ENCODE assay signal across 15 mouse cellular contexts in the genomic region with DNA sequence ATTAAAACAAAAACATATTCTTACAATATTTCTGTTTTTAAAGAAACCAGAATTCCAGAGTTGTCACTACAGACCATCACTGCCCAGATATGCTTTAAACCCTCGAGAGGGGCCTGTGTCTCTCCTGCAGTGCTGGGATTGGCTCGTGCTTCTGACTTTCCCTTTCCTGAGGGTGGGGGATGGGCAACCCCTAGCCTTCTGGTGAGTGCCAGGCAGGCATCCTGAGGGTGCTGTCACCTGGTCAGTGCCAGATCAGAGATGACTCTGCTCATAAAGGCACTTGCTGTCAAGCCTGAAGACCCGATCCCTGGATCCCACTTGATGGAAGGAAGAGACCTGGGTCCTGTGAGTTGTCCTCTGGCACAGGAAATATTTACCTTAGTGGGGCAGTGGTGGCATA. TPM values are rescaled to one million over a fixed set of nuclear protein-coding genes. Genes with fewer than 3 reads are reported as not detected.
A peak's percentile ranks its signal among the peaks of the same experiment; 100 is the strongest.
DNase-seq lines count a peak whose midpoint lies in the region; ATAC-seq and TF ChIP-seq lines count a peak whose summit lies in the region.
"Had no signal": no experiment of that assay in that cellular context is flagged by ENCODE, and none has a peak within 500 bp of the region (broad histone marks: within the 10 kb centered on the region; RNA-seq: fewer than 3 reads in every experiment).

No protein-coding gene starts in this region.

- H3K4me3 ChIP-seq in cerebellum, adult 2 months (replicated peaks; ENCODE audit: insufficient read depth, low read depth, low read length): no peak overlapping the region
- H3K4me3 ChIP-seq in hindbrain, embryonic 13.5 days: no peak overlapping the region
- no peak overlapping the region for H3K4me3 ChIP-seq in hindbrain, embryonic 16.5 days (ENCODE audit: low read length)
- H3K4me3 ChIP-seq in megakaryocyte, embryonic 14.5 days (replicated peaks): peak overlapping the region; percentile 78
- H3K4me3 ChIP-seq: embryonic facial prominence, embryonic 13.5 days; forebrain, embryonic 13.5 days had no signal

- H3K4me2 ChIP-seq in hindbrain, embryonic 13.5 days: no peak overlapping the region
- H3K4me2 ChIP-seq in hindbrain, embryonic 16.5 days (ENCODE audit: low read length): no peak overlapping the region
- H3K4me2 ChIP-seq: embryonic facial prominence, embryonic 13.5 days; forebrain, embryonic 13.5 days had no signal

- 10% methylated on average over 3 of the region's 3 CpGs for WGBS in cerebellum, adult 2 months
- WGBS in hindbrain, embryonic 13.5 days: 36% methylated on average over 3 of the region's 3 CpGs
- 41% methylated on average over 3 of the region's 3 CpGs for whole genome bisulfite sequencing in hindbrain, embryonic 16.5 days

- peak; percentile 54 to 63 for DNase-seq in cerebellum, adult 2 months
- no peak for DNase-seq in cerebellum, adult 8-10 months
- DNase-seq: adrenal gland, postnatal 25 days; kidney, adult 18-20 months; lung, postnatal 4 days had no signal

- H3K4me1 ChIP-seq in cerebellum, adult 2 months (ENCODE audit: control insufficient read depth, insufficient read depth, low read length): peaks cover 71% of the 10 kb centered on the region
- peaks cover 95% of the 10 kb centered on the region for H3K4me1 ChIP-seq in hindbrain, embryonic 13.5 days (replicated peaks)
- H3K4me1 ChIP-seq in hindbrain, embryonic 16.5 days (ENCODE audit: control insufficient read depth, insufficient read depth, low read depth, low read length): peaks cover 58% of the 10 kb centered on the region
- peaks cover 97% of the 10 kb centered on the region for H3K4me1 ChIP-seq in megakaryocyte, embryonic 14.5 days

- H3K27me3 ChIP-seq in cerebellum, adult 2 months (ENCODE audit: control insufficient read depth, insufficient read depth, low read length): no peaks in the 10 kb centered on the region
- no peaks in the 10 kb centered on the region for H3K27me3 ChIP-seq in hindbrain, embryonic 13.5 days
- no peaks in the 10 kb centered on the region for H3K27me3 ChIP-seq in hindbrain, embryonic 16.5 days (replicated peaks; ENCODE audit: control insufficient read depth, insufficient read depth, low read length)
- no peaks in the 10 kb centered on the region for H3K27me3 ChIP-seq in megakaryocyte, embryonic 14.5 days (replicated peaks)
- H3K27me3 ChIP-seq: embryonic facial prominence, embryonic 13.5 days; forebrain, embryonic 13.5 days had no signal

- ATAC-seq in hindbrain, embryonic 13.5 days (ENCODE audit: low FRiP score): no peak
- no peak for ATAC-seq in hindbrain, embryonic 16.5 days
- ATAC-seq in megakaryocyte, adult 5-6 weeks (ENCODE audit: poor library complexity, severe bottlenecking): no peak
- 0 out of 2 replicates have a peak, but pooled peaks have one; percentile 32 for ATAC-seq in megakaryocyte-erythroid progenitor cell, adult 5-6 weeks (replicated peaks; ENCODE audit: low FRiP score, low TSS enrichment, poor library complexity, severe bottlenecking)
- ATAC-seq in monocyte, adult 5-6 weeks (replicated peaks; ENCODE audit: insufficient number of reproducible peaks, low FRiP score, low TSS enrichment, poor library complexity, severe bottlenecking): no peak
- ATAC-seq: forebrain, embryonic 13.5 days had no signal

- no peak for TF ChIP-seq POLR2A in cerebellum, adult 2 months (IDR thresholded peaks at IDR 0.05; ENCODE audit: borderline replicate concordance, insufficient read depth, low read length)

- no peak for TF ChIP-seq CTCF in cerebellum, adult 2 months (IDR thresholded peaks at IDR 0.05; ENCODE audit: borderline replicate concordance, insufficient read depth, low read depth, low read length)

- no peak overlapping the region for H3K27ac ChIP-seq in cerebellum, adult 2 months (ENCODE audit: insufficient read depth, low read length)
- 0 out of 2 replicates have a peak overlapping the region, but pooled peaks have one; percentile 19 for H3K27ac ChIP-seq in hindbrain, embryonic 13.5 days
- H3K27ac ChIP-seq in hindbrain, embryonic 16.5 days (ENCODE audit: low read depth, low read length): no peak overlapping the region; the same call in 1 of the 2 replicates
- H3K27ac ChIP-seq: embryonic facial prominence, embryonic 13.5 days; forebrain, embryonic 13.5 days; liver, embryonic 14.5 days had no signal

- H3K9me3 ChIP-seq in hindbrain, embryonic 13.5 days: no peaks in the 10 kb centered on the region
- no peaks in the 10 kb centered on the region for H3K9me3 ChIP-seq in hindbrain, embryonic 16.5 days (ENCODE audit: control insufficient read depth, low read length)
- H3K9me3 ChIP-seq in megakaryocyte, embryonic 14.5 days: no peaks in the 10 kb centered on the region
- H3K9me3 ChIP-seq: embryonic facial prominence, embryonic 13.5 days; forebrain, embryonic 13.5 days; G1E had no signal

- H3K9ac ChIP-seq in hindbrain, embryonic 13.5 days: peak overlapping the region; percentile 20; the same call in 1 of the 2 replicates
- H3K9ac ChIP-seq in hindbrain, embryonic 16.5 days (ENCODE audit: low read depth, low read length): no peak overlapping the region
- H3K9ac ChIP-seq: embryonic facial prominence, embryonic 13.5 days; forebrain, embryonic 13.5 days; liver, embryonic 14.5 days had no signal

- H3K36me3 ChIP-seq in hindbrain, embryonic 13.5 days: no peaks in the 10 kb centered on the region
- H3K36me3 ChIP-seq in hindbrain, embryonic 16.5 days (ENCODE audit: control insufficient read depth, insufficient read depth, low read length): no peaks in the 10 kb centered on the region
- peaks cover 57% of the 10 kb centered on the region for H3K36me3 ChIP-seq in megakaryocyte, embryonic 14.5 days (replicated peaks; ENCODE audit: low read length)
- H3K36me3 ChIP-seq: embryonic facial prominence, embryonic 13.5 days had no signal

RNA-seq across cellular contexts. Expression of gene Prrc2b, which starts 26.0 kb away (rescaled TPM):
- polyA plus RNA-seq in cerebellum, adult 2 months (2012; rRNA removed): 88.9 and 95.6 TPM in 2 replicates
- 65.8 and 68.8 TPM in 2 replicates for polyA plus RNA-seq in hindbrain, embryonic 13.5 days (2015; fragmentation: Nextera tagmentation; extraction: Ambion mirVana)
- polyA plus RNA-seq in hindbrain, embryonic 16.5 days (2015; fragmentation: Nextera tagmentation; extraction: Ambion mirVana): 49.7 and 66.2 TPM in 2 replicates
- polyA plus RNA-seq in megakaryocyte, embryonic 14.5 days (2012; ENCODE audit: insufficient read depth, low replicate concordance): 20.7 and 115 TPM in 2 replicates
- 26.9 and 27.2 TPM in 2 replicates for total RNA-seq in megakaryocyte, adult 5-6 weeks (2015)
- total RNA-seq in megakaryocyte, adult 5-6 weeks (2017): 11.5 and 13.9 TPM in 2 replicates
- 58.3 and 63.5 TPM in 2 replicates for total RNA-seq in megakaryocyte-erythroid progenitor cell, adult 5-6 weeks (2014; fragmentation: Nextera tagmentation)
- total RNA-seq in megakaryocyte-erythroid progenitor cell, adult 5-6 weeks (2017): 13.9 and 20.1 TPM in 2 replicates
- 13.3 to 55.4 TPM (median 22.1 TPM) in 3 replicates for total RNA-seq in monocyte, adult 5-6 weeks (2017)

RNA-seq across cellular contexts. Expression of gene Pomt1, which starts 59.5 kb away (rescaled TPM):
- polyA plus RNA-seq in cerebellum, adult 2 months (2012; rRNA removed): 23.1 and 23.9 TPM in 2 replicates
- 24.4 and 24.9 TPM in 2 replicates for polyA plus RNA-seq in hindbrain, embryonic 13.5 days (2015; fragmentation: Nextera tagmentation; extraction: Ambion mirVana)
- polyA plus RNA-seq in hindbrain, embryonic 16.5 days (2015; fragmentation: Nextera tagmentation; extraction: Ambion mirVana): 32.6 and 34.1 TPM in 2 replicates
- 5.3 and 16.0 TPM in 2 replicates for polyA plus RNA-seq in megakaryocyte, embryonic 14.5 days (2012; ENCODE audit: insufficient read depth, low replicate concordance)
- total RNA-seq in megakaryocyte, adult 5-6 weeks (2015): 7.7 and 8.4 TPM in 2 replicates
- 15.2 and 17.3 TPM in 2 replicates for total RNA-seq in megakaryocyte, adult 5-6 weeks (2017)
- 57.6 and 57.7 TPM in 2 replicates for total RNA-seq in megakaryocyte-erythroid progenitor cell, adult 5-6 weeks (2014; fragmentation: Nextera tagmentation)
- 27.4 and 29.8 TPM in 2 replicates for total RNA-seq in megakaryocyte-erythroid progenitor cell, adult 5-6 weeks (2017)
- total RNA-seq in monocyte, adult 5-6 weeks (2017): 3.8 to 10.1 TPM (median 8.4 TPM) in 3 replicates
